Mouse (Mus musculus) heart, embryonic 16.5 days (tissue): ENCODE measurements around the gene Fam241b. TPM values are rescaled to one million over a fixed set of nuclear protein-coding genes. Genes with fewer than 3 reads are reported as not detected.

Experiments used
- ATAC-seq: fragments of 200-750 bp; cut with Nextera tagmentation; replicated peaks from 2 replicates; pipeline ENCODE4 v1.8.0; 2017; ENCODE audit warnings: moderate number of reproducible peaks; ENCODE audit not compliant: insufficient read depth, low FRiP score; ENCODE audit errors: extremely low read depth
- H3K27ac ChIP-seq: fragments of 300-500 bp; sonication (generic); 2 replicates; pipeline ENCODE4 v1.5.1; 2014; ENCODE audit warnings: mild to moderate bottlenecking, low read length, control low read depth, moderate library complexity
- H3K27me3 ChIP-seq: fragments of 300-500 bp; sonication (generic); 2 replicates; pipeline ENCODE4 v1.6.1; 2014; ENCODE audit warnings: low read length, mixed read lengths; ENCODE audit not compliant: control insufficient read depth, insufficient read depth
- H3K36me3 ChIP-seq: fragments of 300-500 bp; sonication (generic); 2 replicates; pipeline ENCODE4 v1.6.1; 2014; ENCODE audit not compliant: control insufficient read depth, insufficient read depth
- H3K4me1 ChIP-seq: fragments of 300-500 bp; sonication (generic); 2 replicates; pipeline ENCODE4 v1.6.1; 2014; ENCODE audit warnings: low read length, mixed read lengths; ENCODE audit not compliant: control insufficient read depth, insufficient read depth
- H3K4me2 ChIP-seq: fragments of 300-500 bp; sonication (generic); 2 replicates; pipeline ENCODE4 v1.6.1; 2014; ENCODE audit warnings: low read depth, mild to moderate bottlenecking, control low read depth, low read length
- H3K4me3 ChIP-seq: fragments of 300-500 bp; sonication (generic); 2 replicates; pipeline ENCODE4 v1.5.1; 2014; ENCODE audit warnings: mild to moderate bottlenecking, control low read depth, low read length
- H3K9ac ChIP-seq: fragments of 300-500 bp; sonication (generic); 2 replicates; pipeline ENCODE4 v1.6.1; 2014; ENCODE audit warnings: low read length, control low read depth
- H3K9me3 ChIP-seq: fragments of 300-500 bp; sonication (generic); replicated peaks from 2 replicates; pipeline ENCODE4 v1.6.1; 2016; ENCODE audit warnings: low read length; ENCODE audit not compliant: control insufficient read depth
- WGBS: fragments of 180-500 bp; shearing (Covaris S2); extraction: QIAGEN DNeasy Blood & Tissue Kit; methylation state at CpG from one replicate; pipeline ENCODE4 v1.1.7; 2014; 5-methylcytosine and 5-hydroxymethylcytosine counted together
- polyA plus RNA-seq: library from polyadenylated mRNA; unstranded; fragments of >200 nt; fragmentation: Nextera tagmentation; extraction: Ambion mirVana; gene quantifications from 2 replicates; pipeline ENCODE4 v1.2.1, GENCODE M21; 2015

The Fam241b gene
- polyA plus RNA-seq, 1 experiment from 2014 or later = 4.5 TPM

DNA sequence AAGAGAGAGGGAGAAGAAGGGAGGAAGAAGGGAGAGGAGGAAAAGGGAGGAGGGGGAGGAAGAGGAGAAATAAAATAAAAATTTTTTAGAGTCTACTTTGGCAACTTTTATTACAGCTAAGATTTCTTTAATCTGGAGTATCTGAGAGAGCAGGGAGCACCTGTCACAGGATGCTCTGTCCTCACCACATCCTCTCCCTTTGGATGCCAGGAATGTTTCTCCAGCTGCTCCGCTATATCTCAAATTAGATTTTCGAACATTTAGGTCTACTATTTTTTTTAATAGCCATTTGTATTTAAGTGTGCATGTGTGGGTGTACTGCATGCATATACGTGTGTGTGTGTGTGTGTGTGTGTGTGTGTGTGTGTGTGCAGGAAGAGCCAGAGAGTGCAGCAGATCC, 36.2 kb upstream of the Fam241b start:
- H3K9ac ChIP-seq = no peak overlapping the region
- peaks cover 3% of the 10 kb centered on the region for H3K27me3 ChIP-seq
- WGBS = 83% methylated on average over 3 of the region's 3 CpGs
- no peak for ATAC-seq
- H3K27ac ChIP-seq = no peak overlapping the region
- H3K36me3 ChIP-seq = no peaks in the 10 kb centered on the region
- no peaks in the 10 kb centered on the region for H3K9me3 ChIP-seq
- no peak overlapping the region for H3K4me2 ChIP-seq
- H3K4me1 ChIP-seq = no peaks in the 10 kb centered on the region
- H3K4me3 ChIP-seq = no peak overlapping the region

DNA sequence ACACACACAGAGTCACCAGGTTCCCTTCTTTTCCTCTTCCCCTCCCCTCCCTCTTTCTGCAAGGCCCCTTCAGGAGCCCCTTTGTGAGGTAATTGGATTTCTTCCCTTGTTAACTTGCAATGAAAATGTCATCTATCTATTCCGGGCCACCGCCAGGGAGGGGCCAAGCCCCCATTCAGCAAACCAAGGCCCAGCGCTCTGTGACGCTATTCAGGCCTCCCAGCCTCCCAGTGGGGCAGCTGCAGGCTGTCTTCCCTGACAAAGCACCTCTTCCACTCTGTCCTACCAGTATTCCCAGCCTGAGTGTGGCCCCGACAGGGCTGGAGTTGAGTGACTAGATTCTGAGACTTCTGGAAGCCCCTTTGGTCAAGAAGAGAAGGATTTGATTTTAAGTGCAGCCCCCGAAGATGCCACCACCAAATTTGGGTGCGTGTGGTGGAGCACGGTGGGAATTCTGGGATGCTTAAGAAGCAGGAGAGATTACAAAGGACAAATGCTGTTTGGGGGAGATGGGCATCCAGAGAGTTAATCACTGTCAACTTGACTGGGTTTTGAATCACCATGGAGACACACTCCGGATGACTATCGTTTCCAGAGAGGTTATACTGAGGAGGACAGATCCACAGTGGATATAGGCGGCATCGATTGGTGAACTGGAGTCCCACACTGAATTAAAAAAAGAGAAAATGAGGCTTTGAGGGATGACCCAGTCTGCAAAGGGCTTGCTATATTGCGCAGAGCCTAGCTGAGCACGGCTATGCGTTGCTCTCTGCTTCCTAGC, 31.0 kb upstream of the Fam241b start:
- no peak overlapping the region for H3K27ac ChIP-seq
- H3K4me1 ChIP-seq = no peaks in the 10 kb centered on the region
- H3K9ac ChIP-seq = no peak overlapping the region
- 53% methylated on average over 15 of the region's 15 CpGs for WGBS
- ATAC-seq = no peak
- H3K4me2 ChIP-seq = no peak overlapping the region
- H3K4me3 ChIP-seq = no peak overlapping the region
- H3K36me3 ChIP-seq = no peaks in the 10 kb centered on the region
- H3K27me3 ChIP-seq = no peaks in the 10 kb centered on the region
- H3K9me3 ChIP-seq = no peaks in the 10 kb centered on the region

DNA sequence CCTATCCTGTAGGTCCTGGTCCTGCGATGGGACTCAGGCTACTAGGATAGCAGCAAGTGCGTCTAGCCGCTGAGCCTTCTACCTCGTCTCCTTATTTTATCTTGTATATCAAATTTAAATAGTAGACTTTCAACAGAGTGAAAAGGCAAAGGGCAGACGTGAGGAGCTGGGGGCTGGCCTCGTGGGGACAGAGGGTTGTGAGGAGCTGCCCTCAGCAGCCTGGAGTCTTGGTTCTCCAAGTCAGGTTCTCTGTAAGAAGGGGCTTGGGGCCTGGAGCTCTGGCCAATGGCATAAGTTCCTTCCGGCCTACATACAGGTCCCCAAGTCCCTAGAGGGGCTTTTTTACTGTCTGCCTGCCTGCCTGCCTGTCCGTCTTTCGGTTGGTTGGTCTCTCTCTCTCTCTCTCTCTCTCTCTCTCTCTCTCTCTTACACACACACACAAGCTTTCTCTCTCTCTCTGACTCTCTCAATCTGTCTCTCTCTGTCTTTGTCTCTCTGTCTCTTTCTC, 30.3 kb upstream of the Fam241b start:
- Histone ChIP-seq H3K9me3 (no peaks in the 10 kb centered on the region), H3K4me2 (no peak overlapping the region), H3K9ac (no peak overlapping the region), H3K4me1 (no peaks in the 10 kb centered on the region), H3K27ac (no peak overlapping the region), H3K27me3 (no peaks in the 10 kb centered on the region), H3K4me3 (no peak overlapping the region), H3K36me3 (no peaks in the 10 kb centered on the region)
- WGBS = 40% methylated on average over 9 of the region's 9 CpGs
- no peak for ATAC-seq

DNA sequence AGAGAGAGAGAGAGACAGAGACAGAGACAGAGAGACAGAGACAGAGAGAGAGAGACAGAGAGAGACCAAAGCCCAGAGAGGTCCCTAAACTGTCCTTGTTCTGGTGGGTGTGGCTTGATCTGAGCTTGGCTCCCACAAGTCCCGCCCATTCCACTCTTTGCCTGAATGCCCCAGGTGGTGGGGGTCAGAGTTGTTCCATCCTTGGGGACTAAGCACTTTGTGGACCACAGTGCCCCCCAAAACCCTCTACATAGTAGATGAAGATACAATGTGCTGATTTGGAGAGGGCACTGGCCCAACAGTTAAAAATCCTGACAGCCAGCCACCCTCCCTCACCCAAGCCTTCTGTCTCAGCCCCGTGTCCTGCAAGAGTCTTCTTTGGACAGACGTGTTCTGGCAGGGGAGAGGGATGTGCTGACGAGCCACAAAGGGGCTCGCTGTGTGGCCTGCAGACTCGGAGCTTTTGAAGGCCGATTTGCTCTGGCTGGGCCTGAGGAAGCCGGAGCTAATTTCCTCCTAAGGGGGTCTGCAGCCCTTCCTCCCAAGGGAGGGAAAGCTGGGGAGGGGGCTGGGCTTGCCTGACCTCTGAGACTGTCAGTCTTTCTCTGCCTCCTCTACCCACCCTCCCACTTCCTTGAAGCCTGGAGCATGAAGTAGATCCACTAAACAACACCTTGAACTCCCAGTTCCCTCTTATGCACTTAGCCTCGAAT, 29.3 kb upstream of the Fam241b start:
- no peak overlapping the region for H3K4me3 ChIP-seq
- H3K4me1 ChIP-seq = no peaks in the 10 kb centered on the region
- H3K9ac ChIP-seq = no peak overlapping the region
- ATAC-seq = no peak
- no peaks in the 10 kb centered on the region for H3K36me3 ChIP-seq
- H3K27me3 ChIP-seq = no peaks in the 10 kb centered on the region
- H3K27ac ChIP-seq = no peak overlapping the region
- 13% methylated on average over 9 of the region's 9 CpGs for WGBS
- H3K4me2 ChIP-seq = no peak overlapping the region
- no peaks in the 10 kb centered on the region for H3K9me3 ChIP-seq

GRCm38 (mm10) chr10:62162410-62162809, 18.7 kb upstream of the Fam241b start:
- no peaks in the 10 kb centered on the region for H3K36me3 ChIP-seq
- no peak overlapping the region for H3K4me2 ChIP-seq
- no peak overlapping the region for H3K27ac ChIP-seq
- no peak for ATAC-seq
- 43% methylated on average over 10 of the region's 10 CpGs for WGBS
- no peaks in the 10 kb centered on the region for H3K4me1 ChIP-seq
- no peaks in the 10 kb centered on the region for H3K27me3 ChIP-seq
- H3K4me3 ChIP-seq = no peak overlapping the region
- no peaks in the 10 kb centered on the region; the same call in 1 of the 2 replicates for H3K9me3 ChIP-seq
- H3K9ac ChIP-seq = no peak overlapping the region

DNA sequence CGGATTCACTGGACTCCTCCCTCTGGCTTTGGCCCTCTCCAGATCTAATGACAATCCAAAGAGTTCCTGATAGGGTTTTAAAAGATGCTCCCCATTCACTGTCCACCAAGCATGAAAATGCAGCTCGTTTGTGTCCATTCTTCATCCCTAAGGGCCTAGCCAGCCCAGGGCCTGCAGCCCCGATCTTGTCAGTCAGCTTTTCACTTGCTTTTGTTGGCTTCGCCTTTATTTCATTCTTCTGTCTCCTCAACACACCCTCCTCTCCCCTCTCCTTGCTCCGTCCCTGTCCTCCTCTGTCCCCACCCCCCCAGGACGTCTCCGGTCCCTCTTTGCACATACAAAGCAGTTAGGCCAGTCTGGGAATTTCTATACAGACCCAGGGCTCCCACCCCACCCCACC, 6.2 kb upstream of the Fam241b start:
- H3K9ac ChIP-seq = no peak overlapping the region
- no peaks in the 10 kb centered on the region for H3K36me3 ChIP-seq
- H3K27ac ChIP-seq = no peak overlapping the region
- no peaks in the 10 kb centered on the region for H3K9me3 ChIP-seq
- no peak for ATAC-seq
- no peaks in the 10 kb centered on the region for H3K4me1 ChIP-seq
- WGBS = 56% methylated on average over 7 of the region's 7 CpGs
- no peak overlapping the region for H3K4me3 ChIP-seq
- H3K27me3 ChIP-seq = peaks cover 8% of the 10 kb centered on the region
- H3K4me2 ChIP-seq = no peak overlapping the region

- H3K27me3 ChIP-seq = peaks cover 8% of the 10 kb centered on the region
- no peaks in the 10 kb centered on the region for H3K36me3 ChIP-seq
- H3K9me3 ChIP-seq = no peaks in the 10 kb centered on the region
- H3K4me1 ChIP-seq = no peaks in the 10 kb centered on the region
- no peak overlapping the region for H3K9ac ChIP-seq
- H3K4me3 ChIP-seq = no peak overlapping the region
- 51% methylated on average over 12 of the region's 12 CpGs for WGBS
- H3K4me2 ChIP-seq = no peak overlapping the region
- no peak for ATAC-seq
- H3K27ac ChIP-seq = no peak overlapping the region
Measured at GRCm38 (mm10) chr10:62147466-62148248, 3.9 kb upstream of the Fam241b start.

DNA sequence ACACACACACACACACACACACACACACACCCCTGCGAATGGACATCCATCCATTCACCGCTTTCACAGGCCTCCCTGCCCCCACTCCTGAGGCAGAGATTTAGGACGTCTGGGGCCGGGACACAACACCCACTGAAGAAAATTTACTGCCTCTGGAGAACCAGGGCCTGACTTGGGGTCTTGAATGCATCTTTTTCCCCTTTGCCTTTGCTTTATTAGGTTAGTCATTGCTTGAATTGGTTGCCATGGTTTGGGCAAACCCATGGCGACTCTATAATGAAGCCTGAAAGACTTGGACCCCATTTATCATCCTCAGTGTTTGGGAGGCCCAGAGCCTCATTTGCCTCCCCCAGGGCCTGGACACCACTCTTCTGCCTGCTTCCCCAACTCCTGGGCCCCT, 2.2 kb upstream of the Fam241b start:
- no peaks in the 10 kb centered on the region for H3K9me3 ChIP-seq
- H3K4me2 ChIP-seq = no peak overlapping the region
- H3K27ac ChIP-seq = no peak overlapping the region
- WGBS = 75% methylated on average over 5 of the region's 5 CpGs
- no peak overlapping the region for H3K4me3 ChIP-seq
- no peaks in the 10 kb centered on the region for H3K36me3 ChIP-seq
- no peak overlapping the region for H3K9ac ChIP-seq
- no peak for ATAC-seq
- H3K27me3 ChIP-seq = peaks cover 8% of the 10 kb centered on the region
- H3K4me1 ChIP-seq = no peaks in the 10 kb centered on the region
